Mouse (Mus musculus) forebrain, embryonic 12.5 days (tissue): ENCODE measurements around the gene Kifc5b. TPM values are rescaled to one million over a fixed set of nuclear protein-coding genes. Genes with fewer than 3 reads are reported as not detected.
"Not testable (repeated sequence)": the region's sequence is repeated elsewhere in the genome, so short reads cannot be mapped to it uniquely, and the experiment has no call there.

ENCODE experiments used
- ATAC-seq: fragments of 200-750 bp; cut with Nextera tagmentation; 2 replicates; pipeline ENCODE4 v1.8.0; 2017; ENCODE audit warnings: moderate TSS enrichment; ENCODE audit not compliant: low FRiP score
- H3K27ac ChIP-seq: fragments of 300-500 bp; sonication (generic); 2 replicates; pipeline ENCODE4 v1.5.1; 2016; ENCODE audit warnings: mild to moderate bottlenecking
- H3K27me3 ChIP-seq: fragments of 300-500 bp; sonication (generic); 2 replicates; pipeline ENCODE4 v1.6.1; 2016; ENCODE audit warnings: mild to moderate bottlenecking
- H3K36me3 ChIP-seq: fragments of 300-500 bp; sonication (generic); replicated peaks from 2 replicates; pipeline ENCODE4 v1.6.1; 2016; ENCODE audit warnings: mild to moderate bottlenecking
- H3K4me1 ChIP-seq: fragments of 300-500 bp; sonication (generic); 2 replicates; pipeline ENCODE4 v1.6.1; 2016
- H3K4me2 ChIP-seq: fragments of 300-500 bp; sonication (generic); 2 replicates; pipeline ENCODE4 v1.6.1; 2016; ENCODE audit warnings: mild to moderate bottlenecking, moderate library complexity
- H3K4me3 ChIP-seq: fragments of 300-500 bp; sonication (generic); replicated peaks from 2 replicates; pipeline ENCODE4 v1.5.1; 2016; ENCODE audit warnings: mild to moderate bottlenecking
- H3K9ac ChIP-seq: fragments of 300-500 bp; sonication (generic); 2 replicates; pipeline ENCODE4 v1.6.1; 2016; ENCODE audit warnings: mild to moderate bottlenecking
- H3K9me3 ChIP-seq: fragments of 300-500 bp; sonication (generic); 2 replicates; pipeline ENCODE4 v1.6.1; 2016
- WGBS: fragments of 180-500 bp; shearing (Covaris S2); methylation state at CpG from one replicate; pipeline ENCODE4 v1.1.7; 2016; 5-methylcytosine and 5-hydroxymethylcytosine counted together
- polyA plus RNA-seq: library from polyadenylated mRNA; unstranded; fragments of >200 nt; fragmentation: Nextera tagmentation; extraction: Ambion mirVana; gene quantifications from 2 replicates; pipeline ENCODE4 v1.2.1, GENCODE M21; 2016

Gene Kifc5b
- polyA plus RNA-seq, 1 experiment from 2014 or later = 9.7 TPM

GRCm38 (mm10) chr17:26931795-26932194, 14.9 kb downstream of the Kifc5b start:
- WGBS = 69% methylated on average over 7 of the region's 7 CpGs
- H3K27me3 ChIP-seq, H3K9me3 ChIP-seq, H3K27ac ChIP-seq, H3K4me3 ChIP-seq, H3K4me2 ChIP-seq, H3K9ac ChIP-seq: not testable (repeated sequence)
- Histone ChIP-seq H3K36me3 (peaks cover 64% of the 10 kb centered on the region), H3K4me1 (peaks cover 19% of the 10 kb centered on the region)
- ATAC-seq = 0 out of 2 replicates have a peak, but pooled peaks have one; percentile 18

DNA sequence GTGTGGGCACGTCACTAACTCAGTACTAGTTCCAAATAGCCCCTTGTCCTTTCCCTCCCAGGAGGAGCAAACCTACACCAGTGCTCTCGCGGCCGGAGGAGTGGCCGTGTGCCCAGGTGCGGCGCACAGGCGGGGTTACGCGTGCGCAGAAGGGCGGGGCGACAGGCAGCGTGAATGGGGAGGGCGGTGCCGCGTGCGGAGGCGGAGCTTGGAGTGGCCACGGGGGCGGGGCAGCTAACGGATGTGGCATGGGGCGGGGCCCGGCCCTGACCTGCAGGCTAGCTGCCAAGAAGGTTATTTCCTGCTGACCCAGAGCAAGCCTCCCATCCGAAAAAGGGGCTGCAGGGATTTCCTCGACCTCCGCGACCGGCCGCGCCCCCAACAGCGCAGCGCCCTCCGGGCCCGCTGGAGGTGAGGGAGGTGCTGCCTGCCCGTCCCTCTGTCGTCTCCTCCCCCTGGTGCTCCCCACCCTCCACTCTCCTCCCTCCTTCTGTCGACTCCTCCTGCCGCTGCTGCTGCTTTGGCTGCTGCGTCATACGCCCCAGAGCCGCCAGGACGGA, 16.0 kb downstream of the Kifc5b start, which contains the start of gene Phf1:
TSS of gene Phf1 (plus strand) at position 214 of the 560 bp plus-strand sequence.
- Histone ChIP-seq H3K4me3 (peak within 1 kb of the TSS; percentile 59), H3K36me3 (peaks cover 62% of the 10 kb centered on the region), H3K27me3 (no peaks in the 10 kb centered on the region), H3K9ac (peak within 1 kb of the TSS; percentile 75), H3K4me2 (peak within 1 kb of the TSS; percentile 86), H3K27ac (peak within 1 kb of the TSS; percentile 76), H3K9me3 (no peaks in the 10 kb centered on the region), H3K4me1 (peaks cover 26% of the 10 kb centered on the region)
- WGBS = under 1% methylated on average over 43 of the region's 43 CpGs
- ATAC-seq = peak; percentile 84

- H3K27ac ChIP-seq = peak overlapping the region; percentile 76
- peak; percentile 14; the same call in 1 of the 2 replicates for ATAC-seq
- peaks cover 31% of the 10 kb centered on the region for H3K4me1 ChIP-seq
- H3K9ac ChIP-seq = peak overlapping the region; percentile 75
- H3K4me3 ChIP-seq = peak overlapping the region; percentile 59
- no peaks in the 10 kb centered on the region for H3K9me3 ChIP-seq
- no peaks in the 10 kb centered on the region for H3K27me3 ChIP-seq
- peaks cover 58% of the 10 kb centered on the region for H3K36me3 ChIP-seq
- 10% methylated on average over 13 of the region's 13 CpGs for WGBS
- H3K4me2 ChIP-seq = peak overlapping the region; percentile 86
Observed at GRCm38 (mm10) chr17:26933419-26933818, 16.5 kb downstream of the Kifc5b start.

DNA sequence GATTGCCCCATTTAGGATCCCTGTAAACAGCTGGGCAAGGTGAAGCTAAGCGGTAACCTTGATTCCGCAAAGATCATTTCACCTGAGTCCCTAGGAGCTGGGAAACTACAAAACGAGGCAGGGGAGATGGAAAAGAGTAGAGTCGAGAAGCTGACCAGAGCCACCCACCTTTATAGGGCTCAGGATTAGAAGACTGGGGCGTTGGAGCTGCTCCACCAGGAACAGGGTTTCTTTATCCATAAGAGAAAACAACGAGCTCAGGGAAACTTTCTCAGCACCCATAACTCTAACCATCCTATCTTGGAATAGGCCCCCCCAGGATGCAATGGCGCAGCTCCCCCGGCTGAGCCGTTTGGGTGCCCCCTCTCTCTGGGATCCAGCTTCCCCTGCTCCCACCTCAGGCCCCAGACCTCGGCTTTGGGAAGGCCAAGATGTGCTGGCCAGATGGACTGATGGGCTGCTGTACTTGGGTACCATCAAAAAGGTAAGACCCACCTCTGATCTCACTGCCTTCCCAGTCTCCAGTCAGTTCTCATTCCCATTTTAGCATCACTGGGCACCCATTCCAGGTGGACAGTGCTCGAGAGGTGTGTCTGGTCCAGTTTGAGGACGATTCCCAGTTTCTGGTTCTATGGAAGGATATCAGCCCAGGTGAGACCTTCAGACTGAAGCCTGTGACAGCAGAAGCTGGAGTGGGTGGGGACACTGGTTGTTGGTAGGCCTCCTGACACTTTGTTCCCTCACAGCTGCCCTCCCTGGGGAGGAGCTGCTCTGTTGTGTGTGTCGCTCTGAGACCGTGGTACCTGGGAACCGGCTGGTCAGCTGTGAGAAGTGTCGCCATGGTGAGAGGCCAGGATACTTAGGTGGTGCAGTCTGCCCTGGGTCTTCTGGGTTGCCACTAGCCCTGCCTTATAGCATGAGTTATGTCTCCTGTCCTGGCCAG, 17.3 kb downstream of the Kifc5b start:
- WGBS = 85% methylated on average over 16 of the region's 16 CpGs
- H3K4me2 ChIP-seq = peak overlapping the region; percentile 86
- no peaks in the 10 kb centered on the region for H3K27me3 ChIP-seq
- ATAC-seq = no peak
- peaks cover 52% of the 10 kb centered on the region for H3K36me3 ChIP-seq
- peak overlapping the region; percentile 75 for H3K9ac ChIP-seq
- H3K9me3 ChIP-seq = no peaks in the 10 kb centered on the region
- H3K4me1 ChIP-seq = peaks cover 36% of the 10 kb centered on the region
- H3K4me3 ChIP-seq = peak overlapping the region; percentile 59
- peak overlapping the region; percentile 76; the same call in 1 of the 2 replicates for H3K27ac ChIP-seq

DNA sequence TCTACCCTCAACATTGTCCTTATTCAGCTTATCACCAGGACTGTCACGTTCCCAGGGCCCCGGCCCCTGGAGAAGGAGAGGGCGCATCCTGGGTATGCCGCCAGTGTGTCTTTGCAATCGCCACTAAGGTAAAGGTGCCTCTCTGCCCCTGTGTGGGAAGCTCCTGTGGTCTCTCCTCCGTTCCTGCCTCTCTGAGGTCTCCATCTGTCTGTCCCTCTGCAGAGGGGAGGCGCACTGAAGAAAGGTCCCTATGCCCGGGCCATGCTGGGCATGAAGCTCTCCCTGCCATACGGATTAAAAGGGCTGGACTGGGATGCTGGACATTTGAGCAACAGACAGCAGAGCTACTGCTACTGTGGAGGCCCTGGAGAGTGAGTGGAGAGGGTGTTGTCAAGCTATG, 18.1 kb downstream of the Kifc5b start:
- Histone ChIP-seq H3K9ac (no peak overlapping the region), H3K27me3 (no peaks in the 10 kb centered on the region), H3K4me3 (no peak overlapping the region), H3K27ac (no peak overlapping the region), H3K4me2 (no peak overlapping the region), H3K9me3 (no peaks in the 10 kb centered on the region), H3K4me1 (peaks cover 39% of the 10 kb centered on the region), H3K36me3 (peaks cover 43% of the 10 kb centered on the region)
- no peak for ATAC-seq
- WGBS = 92% methylated on average over 9 of the region's 9 CpGs

DNA sequence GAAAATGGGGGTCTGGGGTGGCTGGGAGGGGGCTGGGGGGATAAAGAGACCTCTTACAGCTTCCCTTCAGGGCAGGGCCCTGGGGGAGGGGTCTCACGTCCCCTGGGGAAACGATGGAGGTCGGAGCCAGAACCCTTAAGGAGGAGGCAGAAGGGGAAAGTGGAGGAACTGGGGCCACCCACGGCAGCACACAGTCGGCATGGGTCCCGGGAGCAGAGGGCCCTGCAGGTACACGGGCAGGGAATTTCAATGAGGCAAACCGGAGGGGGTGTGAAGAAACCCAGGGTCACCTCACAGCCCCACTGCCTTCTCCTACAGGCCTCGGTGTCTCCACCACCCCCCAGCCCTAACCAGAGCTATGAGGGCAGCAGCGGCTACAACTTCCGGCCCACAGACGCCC, 19.6 kb downstream of the Kifc5b start:
- H3K9me3 ChIP-seq = no peaks in the 10 kb centered on the region
- no peak overlapping the region for H3K4me2 ChIP-seq
- WGBS = 84% methylated on average over 12 of the region's 12 CpGs
- no peak overlapping the region for H3K27ac ChIP-seq
- no peak for ATAC-seq
- H3K9ac ChIP-seq = no peak overlapping the region
- H3K4me3 ChIP-seq = no peak overlapping the region
- peaks cover 30% of the 10 kb centered on the region for H3K36me3 ChIP-seq
- no peaks in the 10 kb centered on the region for H3K27me3 ChIP-seq
- peaks cover 52% of the 10 kb centered on the region for H3K4me1 ChIP-seq

DNA sequence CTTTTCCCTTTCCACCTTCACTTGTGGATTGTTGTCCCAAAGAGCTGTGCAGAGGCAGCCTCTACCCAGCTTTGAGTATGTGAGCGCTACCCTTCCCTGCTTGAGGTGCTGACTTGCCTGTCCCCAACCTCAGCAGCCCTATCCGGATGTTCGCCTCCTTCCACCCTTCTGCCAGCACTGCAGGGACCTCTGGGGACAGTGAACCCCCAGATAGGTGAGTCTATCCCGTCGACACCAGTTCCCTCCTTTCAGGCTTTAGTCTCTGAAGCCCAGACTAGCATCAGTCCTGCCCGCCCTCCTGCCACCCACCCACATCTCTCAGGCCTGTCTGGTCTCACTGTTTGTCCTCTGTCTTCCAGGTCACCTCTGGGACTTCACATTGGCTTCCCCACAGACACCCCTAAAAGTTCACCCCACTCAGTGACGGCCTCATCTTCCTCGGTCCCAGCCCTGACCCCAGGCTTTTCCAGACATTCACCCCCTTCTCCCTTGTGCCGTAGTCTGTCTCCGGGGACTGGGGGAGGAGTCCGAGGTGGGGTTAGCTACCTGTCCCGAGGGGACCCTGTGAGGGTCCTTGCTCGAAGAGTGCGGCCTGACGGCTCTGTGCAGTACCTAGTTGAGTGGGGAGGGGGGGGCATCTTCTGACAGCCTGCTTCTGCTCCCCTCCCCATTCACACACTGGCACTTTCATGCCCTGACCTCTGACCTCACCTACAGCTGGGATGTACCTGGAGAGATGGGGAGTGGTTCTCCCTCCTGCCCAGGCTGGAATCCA, 20.2 kb downstream of the Kifc5b start:
- no peak for ATAC-seq
- Histone ChIP-seq H3K9ac (0 out of 2 replicates have a peak overlapping the region, but pooled peaks have one; percentile 81), H3K4me3 (no peak overlapping the region)

DNA sequence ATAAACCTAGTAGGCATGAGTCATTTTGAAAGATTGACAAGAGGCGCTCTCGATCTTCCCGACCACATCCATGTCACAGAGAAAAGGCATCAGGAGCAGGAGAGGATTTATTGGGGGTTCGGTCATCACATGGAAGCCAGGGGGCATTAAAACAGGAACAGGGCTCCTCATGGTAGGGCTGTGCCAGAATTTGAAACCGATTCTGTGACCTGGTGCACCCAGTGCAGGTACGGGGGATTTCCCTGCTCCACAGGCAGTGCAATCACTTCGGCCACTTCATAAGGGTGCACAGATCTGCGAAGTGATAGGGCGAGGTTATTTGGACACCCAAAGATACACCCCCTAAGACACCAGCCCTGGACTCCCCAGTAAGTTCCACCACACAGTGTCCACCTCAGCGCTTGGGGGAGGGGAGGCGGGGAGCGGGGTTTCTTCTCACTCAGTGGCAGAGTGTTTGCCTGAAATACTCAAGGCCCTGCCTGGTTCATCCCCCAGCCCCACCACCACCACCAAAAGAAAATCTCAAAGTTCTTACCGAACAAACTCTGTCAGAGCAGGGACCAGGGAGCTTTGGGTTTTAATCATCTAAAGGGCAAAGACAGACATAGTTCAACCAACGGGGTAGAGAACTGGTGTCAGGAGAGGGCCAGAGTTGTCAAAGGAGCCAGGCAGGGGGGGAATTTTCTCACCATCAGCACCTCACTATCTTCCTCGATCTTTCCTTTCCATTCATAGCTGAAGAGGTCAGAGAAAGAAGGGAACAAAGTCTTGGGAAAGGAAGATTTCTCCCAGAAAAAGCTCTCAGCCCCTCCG, 21.2 kb downstream of the Kifc5b start:
- Histone ChIP-seq H3K4me1 (peaks cover 62% of the 10 kb centered on the region), H3K4me2 (peak overlapping the region; percentile 98), H3K9me3 (no peaks in the 10 kb centered on the region), H3K27ac (peak overlapping the region; percentile 97; the same call in 1 of the 2 replicates), H3K9ac (peak overlapping the region; percentile 81), H3K36me3 (peaks cover 30% of the 10 kb centered on the region), H3K4me3 (peak overlapping the region; percentile 64), H3K27me3 (no peaks in the 10 kb centered on the region)
- WGBS = 64% methylated on average over 16 of the region's 16 CpGs
- no peak for ATAC-seq

More for the DNA sequence above, 20.2 kb downstream of the Kifc5b start:
- WGBS = 90% methylated on average over 15 of the region's 15 CpGs
- Histone ChIP-seq H3K27ac (no peak overlapping the region), H3K27me3 (no peaks in the 10 kb centered on the region), H3K9me3 (no peaks in the 10 kb centered on the region), H3K36me3 (peaks cover 30% of the 10 kb centered on the region), H3K4me2 (peak overlapping the region; percentile 15; the same call in 1 of the 2 replicates), H3K4me1 (peaks cover 59% of the 10 kb centered on the region)

DNA sequence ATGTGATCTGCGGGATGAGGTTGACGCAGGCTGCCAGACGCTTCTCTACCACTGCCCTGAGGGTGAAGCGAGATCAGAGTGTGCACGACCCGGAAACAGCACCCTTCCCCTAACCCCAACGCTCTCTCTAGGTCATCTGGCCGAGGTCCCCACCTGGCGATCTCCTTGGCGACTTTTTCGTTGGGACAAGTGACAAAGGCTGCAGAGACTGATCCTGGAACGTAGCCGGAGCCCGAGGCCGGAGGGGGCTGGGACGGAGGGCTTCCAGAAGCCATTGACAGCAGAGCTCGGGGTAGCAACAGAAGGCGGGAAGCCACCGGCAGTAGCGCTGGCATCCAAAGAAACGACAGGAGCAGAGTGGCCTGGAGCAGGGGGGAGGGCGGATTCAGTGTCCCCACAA, 21.8 kb downstream of the Kifc5b start:
- H3K27me3 ChIP-seq = no peaks in the 10 kb centered on the region
- 0 out of 2 replicates have a peak, but pooled peaks have one; percentile 1 for ATAC-seq
- peak overlapping the region; percentile 97 for H3K27ac ChIP-seq
- H3K36me3 ChIP-seq = peaks cover 30% of the 10 kb centered on the region
- WGBS = under 1% methylated on average over 22 of the region's 22 CpGs
- peak overlapping the region; percentile 98 for H3K4me2 ChIP-seq
- H3K4me3 ChIP-seq = peak overlapping the region; percentile 64
- no peaks in the 10 kb centered on the region for H3K9me3 ChIP-seq
- H3K4me1 ChIP-seq = peaks cover 56% of the 10 kb centered on the region
- H3K9ac ChIP-seq = peak overlapping the region; percentile 81

GRCm38 (mm10) chr17:26939178-26939972, 22.5 kb downstream of the Kifc5b start, which contains the start of gene Cuta:
TSS of gene Cuta (minus strand) at chr17:26939569.
- ATAC-seq = peak; percentile 95
- Histone ChIP-seq H3K9me3 (no peaks in the 10 kb centered on the region), H3K36me3 (peaks cover 28% of the 10 kb centered on the region), H3K4me2 (peak within 1 kb of the TSS; percentile 98), H3K27me3 (no peaks in the 10 kb centered on the region), H3K27ac (peak within 1 kb of the TSS; percentile 97), H3K4me3 (peak within 1 kb of the TSS; percentile 64), H3K4me1 (peaks cover 52% of the 10 kb centered on the region), H3K9ac (peak within 1 kb of the TSS; percentile 81)
- WGBS = 0% methylated on average over 68 of the region's 70 CpGs

- peak overlapping the region; percentile 97 for H3K27ac ChIP-seq
- no peaks in the 10 kb centered on the region for H3K9me3 ChIP-seq
- 6% methylated on average over 3 of the region's 3 CpGs for WGBS
Observed at GRCm38 (mm10) chr17:26939973-26940300, 23.0 kb downstream of the Kifc5b start.

More at GRCm38 (mm10) chr17:26939973-26940300, 23.0 kb downstream of the Kifc5b start:
- Histone ChIP-seq H3K36me3 (peaks cover 22% of the 10 kb centered on the region), H3K4me1 (peaks cover 54% of the 10 kb centered on the region), H3K4me3 (peak overlapping the region; percentile 64), H3K9ac (peak overlapping the region; percentile 65), H3K4me2 (peak overlapping the region; percentile 98), H3K27me3 (no peaks in the 10 kb centered on the region)
- no peak for ATAC-seq
